Mouse (Mus musculus) T-helper 1 cell (primary cell): ENCODE results near the gene Bdp1.
"Not testable (repeated sequence)": the region's sequence is repeated elsewhere in the genome, so short reads cannot be mapped to it uniquely, and the experiment has no call there.

ENCODE experiments used
- in situ Hi-C: fragments of 300-600 bp; cut with MboI, MseI; formaldehyde crosslinking; loops from one replicate; pipeline ENCODE4 v1.15.1; 2025; ENCODE audit warnings: high pct_unique_total_duplicates

Gene Bdp1

DNA sequence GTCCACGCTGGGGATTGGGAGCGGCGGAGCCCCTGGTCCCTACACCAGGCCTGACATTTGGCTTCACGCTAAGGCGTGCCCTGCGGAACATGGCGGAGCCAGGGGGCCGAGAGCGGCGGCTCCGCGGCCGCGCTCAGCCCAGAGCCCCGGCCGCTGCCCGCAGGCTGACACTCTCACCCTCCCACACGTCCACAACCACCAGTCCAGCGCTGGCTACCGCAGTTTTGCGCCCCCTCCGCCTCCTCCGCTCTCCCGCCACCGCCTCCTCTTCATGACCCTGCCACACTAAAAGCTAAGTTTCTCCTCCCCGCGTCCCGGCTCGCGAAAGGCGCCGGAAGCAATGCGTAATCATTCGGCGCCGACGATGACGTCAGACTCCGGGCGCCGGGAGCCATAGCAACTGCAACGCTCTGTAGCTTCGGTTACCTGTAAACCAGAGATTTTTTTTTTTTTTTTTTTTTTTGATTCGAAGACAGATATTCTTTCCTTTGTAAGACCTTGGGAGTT, at the start of gene Bdp1:
Gene Bdp1, minus strand, starts transcription at position 323 of the 507 bp plus-strand sequence.
- in situ Hi-C loops: no loop called here

DNA sequence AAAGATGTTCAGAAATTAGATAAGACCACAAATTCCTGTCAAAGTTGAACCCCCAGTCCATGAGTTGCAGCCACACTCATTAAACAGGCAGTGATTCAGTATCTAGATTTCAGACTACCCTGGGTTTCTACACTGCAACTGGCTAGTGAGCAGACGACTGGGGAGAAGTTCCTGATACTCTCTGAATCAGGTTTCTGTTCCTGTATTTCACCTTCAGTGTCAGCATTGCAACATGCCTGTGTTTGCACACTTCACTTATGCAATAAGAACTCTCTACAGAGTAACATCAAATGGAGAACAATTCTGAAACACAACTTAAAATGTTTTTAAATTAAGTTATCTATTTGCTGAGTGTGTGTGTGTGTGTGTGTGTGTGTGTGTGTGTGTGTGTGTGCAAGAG, 48.8 kb upstream of the Bdp1 start:
- in situ Hi-C loops: no loop called here

GRCm38 (mm10) chr13:100141646-100142314, 37.9 kb upstream of the Bdp1 start:
- in situ Hi-C loops: no loop called here

GRCm38 (mm10) chr13:100125258-100125643, 21.4 kb upstream of the Bdp1 start:
- in situ Hi-C loops: no loop called here

- in situ Hi-C loops: no loop called here
Observed at GRCm38 (mm10) chr13:100124423-100125257, 20.8 kb upstream of the Bdp1 start, which contains the start of gene Smn1. Gene Smn1, plus strand, starts transcription at chr13:100124852.

GRCm38 (mm10) chr13:100123970-100124369, 20.1 kb upstream of the Bdp1 start:
- in situ Hi-C loops: no loop called here

GRCm38 (mm10) chr13:100112218-100112972, 8.5 kb upstream of the Bdp1 start:
- in situ Hi-C loops: no loop called here

DNA sequence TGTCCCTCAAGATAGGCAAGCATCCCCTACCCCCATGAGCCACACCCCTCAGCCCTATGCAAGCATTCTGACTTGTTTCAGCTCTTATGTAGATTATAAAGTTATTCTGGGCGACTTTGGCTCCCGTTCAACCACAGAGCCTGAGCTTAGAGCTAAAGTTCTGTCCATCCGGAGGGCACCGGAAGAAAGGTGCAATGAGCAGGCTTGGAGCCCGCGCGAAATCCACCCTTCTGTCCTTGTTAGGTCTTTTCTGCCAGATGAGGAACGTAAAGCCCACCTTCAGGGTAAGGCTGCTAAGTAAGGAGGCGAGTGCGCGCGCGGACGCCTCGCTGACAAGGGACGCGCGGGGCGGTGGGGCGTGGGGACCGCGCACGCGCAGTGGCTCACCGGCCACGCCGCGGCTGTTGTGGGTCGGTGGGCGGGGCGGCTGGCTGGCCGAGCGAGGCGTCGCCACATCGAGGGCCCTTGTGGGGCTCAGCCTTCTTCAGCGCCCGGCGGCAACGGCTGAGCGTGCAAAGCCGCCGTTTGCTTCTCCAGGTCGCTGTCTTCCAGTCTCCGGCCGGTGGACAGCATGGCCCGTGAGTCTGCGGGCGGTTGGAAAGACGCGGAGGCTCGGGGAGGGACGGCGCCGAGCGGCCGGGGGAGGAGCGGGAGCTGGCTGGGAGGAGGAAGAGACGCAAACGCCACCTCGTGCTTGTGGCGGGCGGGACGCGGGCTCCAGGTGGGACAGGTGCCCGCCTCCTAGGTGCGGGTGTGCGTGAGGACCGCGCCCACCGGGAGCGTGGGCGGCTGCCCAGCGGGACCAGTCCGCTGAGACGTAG, 4.0 kb upstream of the Bdp1 start, which contains the start of gene Serf1:
Gene Serf1, plus strand, starts transcription at position 361 of the 821 bp plus-strand sequence.
- in situ Hi-C loops: no loop called here

DNA sequence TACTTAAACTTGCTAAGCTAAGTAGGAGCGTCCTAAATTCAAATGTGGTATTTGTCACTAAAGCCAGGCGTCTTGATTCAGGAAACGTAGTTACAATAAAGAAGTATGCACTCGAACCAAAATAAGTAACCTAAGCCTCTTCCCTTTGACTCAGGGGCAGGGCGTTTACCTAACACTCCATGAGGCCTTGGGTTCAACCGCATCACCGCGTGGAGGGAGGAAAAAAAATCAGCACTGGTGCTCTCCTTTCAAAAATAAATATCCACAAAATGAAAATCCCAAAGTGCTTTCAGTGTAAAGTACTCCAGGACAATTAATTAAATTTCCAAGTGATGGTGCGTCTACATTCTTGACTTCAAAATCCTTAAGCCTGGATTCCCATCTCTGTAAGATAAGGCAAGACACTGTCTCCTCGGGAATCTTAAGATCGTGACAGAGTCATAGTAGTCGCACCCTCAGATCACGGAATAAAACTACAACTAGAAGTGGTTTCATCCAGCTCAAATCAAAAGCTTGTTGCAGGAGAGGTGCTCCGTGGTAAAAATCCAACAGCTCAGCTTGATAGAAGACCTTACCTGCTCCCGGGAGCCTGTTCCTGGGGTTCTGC, 715 bp downstream of the Bdp1 start:
- in situ Hi-C loops: no loop called here

GRCm38 (mm10) chr13:100098808-100099207, 5.1 kb downstream of the Bdp1 start:
- in situ Hi-C loops: loop anchor here (5.0 to 25.0 kb wide), 4 partner anchors 67 to 1837 kb away; partner anchors contain the start of genes Ankra2, Gtf2h2 and Utp15

GRCm38 (mm10) chr13:100071473-100071872, 32.4 kb downstream of the Bdp1 start:
- in situ Hi-C loops: no loop called here

DNA sequence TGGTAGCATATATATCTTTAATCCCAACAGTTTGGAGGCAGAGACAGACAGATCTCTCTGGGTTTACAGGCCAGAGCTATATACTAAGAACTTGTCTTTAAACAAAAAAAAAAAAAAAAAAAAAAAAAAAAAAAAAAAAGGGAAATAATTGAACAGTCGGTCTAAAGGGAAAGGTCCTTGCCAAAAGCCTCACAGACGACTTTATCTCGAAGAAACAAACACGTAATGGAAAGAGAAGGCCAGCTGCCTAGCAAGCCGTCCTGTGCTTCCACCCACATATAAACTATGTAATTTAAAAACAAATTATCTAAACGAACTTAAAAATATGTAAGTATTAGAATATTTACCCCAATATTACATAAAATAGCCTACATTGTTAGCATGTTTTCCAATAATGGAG, 36.0 kb downstream of the Bdp1 start:
- in situ Hi-C loops: loop anchor here (5.0 kb wide), 1 partner anchor 64 kb away; no protein-coding TSS in a partner anchor

DNA sequence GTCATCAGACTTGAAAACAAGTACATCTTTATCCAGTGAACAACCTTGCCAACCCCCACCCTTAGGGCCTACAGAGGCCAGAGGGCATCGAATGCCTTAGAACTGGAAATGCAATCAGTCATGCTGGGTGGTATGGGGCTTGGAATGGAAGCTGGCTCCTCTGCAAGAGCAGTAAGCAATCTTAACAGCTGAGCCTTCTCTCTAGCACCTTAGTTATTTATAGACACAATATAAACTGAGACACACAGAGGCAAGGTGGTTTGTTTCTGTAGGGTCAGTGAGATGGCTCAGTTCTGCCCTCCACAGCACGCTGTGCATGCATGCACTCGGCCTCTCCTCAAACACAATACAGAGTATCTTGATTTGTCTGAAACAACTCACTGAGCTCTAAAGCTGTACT, 39.9 kb downstream of the Bdp1 start:
- in situ Hi-C loops: loop anchor here (5.0 kb wide), 1 partner anchor 37 kb away; no protein-coding TSS in a partner anchor

GRCm38 (mm10) chr13:100057738-100058137, 46.1 kb downstream of the Bdp1 start:
- in situ Hi-C loops: not testable (repeated sequence)

GRCm38 (mm10) chr13:100026013-100026412, 77.9 kb downstream of the Bdp1 start:
- in situ Hi-C loops: loop anchor here (5.0 to 25.0 kb wide), 4 partner anchors 36 to 786 kb away; partner anchors contain the start of gene Naip1

DNA sequence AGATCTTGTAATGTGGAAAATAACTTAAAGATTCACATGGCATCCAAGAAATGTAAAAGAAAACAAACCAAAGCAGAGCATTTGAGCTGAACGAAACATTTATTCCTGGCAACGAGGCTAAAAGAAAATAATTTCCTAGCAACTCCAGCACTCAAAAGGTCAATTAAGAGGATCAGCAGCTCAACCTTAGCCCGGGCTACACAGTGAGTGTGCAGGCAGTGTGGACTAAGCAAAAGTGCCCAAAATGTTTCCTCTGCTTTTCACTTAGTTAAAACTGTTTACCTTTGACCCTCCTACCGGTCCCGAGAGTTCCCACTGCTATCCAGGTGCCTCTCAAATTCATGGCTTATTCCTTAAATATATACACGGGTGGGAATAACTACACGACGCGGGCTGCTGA, 87.0 kb downstream of the Bdp1 start:
- in situ Hi-C loops: loop anchor here (10.0 kb wide), 2 partner anchors 672 to 1752 kb away; partner anchors contain the start of genes Ankra2, Mrps27, Ptcd2 and Utp15

- in situ Hi-C loops: loop anchor here (10.0 kb wide), 2 partner anchors 671 to 1751 kb away; partner anchors contain the start of genes Ankra2, Mrps27, Ptcd2 and Utp15
Observed at GRCm38 (mm10) chr13:100015937-100016336, 87.9 kb downstream of the Bdp1 start.

DNA sequence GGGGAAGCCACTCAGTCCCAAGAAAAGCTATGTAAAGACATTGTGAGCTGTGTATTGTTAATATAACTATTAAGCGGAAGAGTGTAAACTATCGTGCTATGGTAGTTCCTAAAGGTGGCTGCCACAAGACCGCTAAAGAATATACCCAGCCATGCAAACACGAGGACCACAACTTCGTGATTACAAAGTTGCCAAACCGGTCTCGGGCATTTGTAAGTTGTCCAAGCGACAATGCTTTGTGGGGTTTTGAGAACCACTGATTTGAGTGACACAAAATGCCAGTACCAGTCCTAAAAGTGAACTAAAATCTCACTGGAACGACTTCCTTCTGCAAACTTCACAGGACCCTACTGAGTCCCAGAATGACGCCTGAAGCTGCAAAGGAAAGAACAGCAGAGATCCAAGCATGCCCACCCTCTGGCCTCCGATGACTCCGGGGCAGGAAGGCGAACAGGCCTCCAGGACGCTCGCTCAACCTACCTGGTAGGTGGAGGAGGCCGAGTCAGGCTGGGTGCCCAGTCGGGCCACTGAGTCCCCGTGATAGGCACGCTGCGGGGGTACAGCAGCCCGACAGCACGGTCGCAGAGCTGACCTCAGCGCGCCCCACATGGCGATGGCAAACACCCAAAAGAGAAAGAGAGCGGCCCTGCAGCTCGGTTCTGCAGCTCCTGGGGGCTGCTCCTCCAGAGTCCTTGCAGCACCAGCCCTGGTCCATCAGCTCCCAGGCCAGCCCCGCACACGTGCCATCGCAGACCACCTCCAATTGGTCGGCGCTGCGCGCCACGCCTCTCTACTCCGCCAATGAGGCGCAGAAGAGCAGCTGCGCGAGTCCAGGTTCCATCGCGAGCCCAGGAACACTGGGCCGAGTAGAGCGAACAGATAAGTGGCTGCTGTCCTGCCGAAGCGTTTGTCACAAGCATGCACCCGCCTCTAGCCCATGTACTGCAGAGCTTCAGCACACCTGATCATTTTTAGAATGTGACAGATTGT, 88.7 kb downstream of the Bdp1 start, which contains the start of gene Mccc2:
Gene Mccc2, minus strand, starts transcription at position 734 of the 990 bp plus-strand sequence.
- in situ Hi-C loops: loop anchor here (10.0 kb wide), 2 partner anchors 670 to 1750 kb away; partner anchors contain the start of genes Ankra2, Mrps27, Ptcd2 and Utp15
